Mouse (Mus musculus) erythroblast, embryonic 14.5 days (primary cell): ENCODE data around the gene Traf6. TPM values are rescaled to one million over a fixed set of nuclear protein-coding genes. Genes with fewer than 3 reads are reported as not detected.
"Not testable (repeated sequence)": the region's sequence is repeated elsewhere in the genome, so short reads cannot be mapped to it uniquely, and the experiment has no call there.

Experiments
- H3K27me3 ChIP-seq: 2 replicates; pipeline ENCODE4 v1.6.1; 2012; ENCODE audit warnings: inconsistent platforms; ENCODE audit not compliant: control insufficient read depth
- H3K36me3 ChIP-seq: 2 replicates; pipeline ENCODE4 v1.6.1; 2012; ENCODE audit warnings: mild to moderate bottlenecking, inconsistent platforms; ENCODE audit not compliant: control insufficient read depth
- H3K4me1 ChIP-seq: 2 replicates; pipeline ENCODE4 v1.6.1; 2012; ENCODE audit warnings: inconsistent platforms; ENCODE audit not compliant: control insufficient read depth
- H3K4me3 ChIP-seq: replicated peaks from 2 replicates; pipeline ENCODE3; 2012; ENCODE audit warnings: moderate library complexity, mild to moderate bottlenecking, inconsistent platforms
- H3K9me3 ChIP-seq: 2 replicates; pipeline ENCODE4 v1.6.1; 2012; ENCODE audit warnings: low read length, inconsistent platforms, mixed read lengths; ENCODE audit not compliant: control insufficient read depth
- GATA1 ChIP-seq: IDR thresholded peaks from 2 replicates; pipeline ENCODE4 v1.6.1; 2012; ENCODE audit warnings: low read length, inconsistent platforms, mixed read lengths
- TAL1 ChIP-seq: IDR thresholded peaks from 3 replicates; pipeline ENCODE4 v1.6.1; 2012; ENCODE audit warnings: low read length, inconsistent platforms, mixed read lengths
- polyA plus RNA-seq: library from polyadenylated mRNA; stranded (reverse); fragments of >175 nt; gene quantifications from 2 replicates; pipeline ENCODE4 v1.2.3, GENCODE M21; 2012

The Traf6 gene
- polyA plus RNA-seq, 1 experiment: 0.05 TPM

DNA sequence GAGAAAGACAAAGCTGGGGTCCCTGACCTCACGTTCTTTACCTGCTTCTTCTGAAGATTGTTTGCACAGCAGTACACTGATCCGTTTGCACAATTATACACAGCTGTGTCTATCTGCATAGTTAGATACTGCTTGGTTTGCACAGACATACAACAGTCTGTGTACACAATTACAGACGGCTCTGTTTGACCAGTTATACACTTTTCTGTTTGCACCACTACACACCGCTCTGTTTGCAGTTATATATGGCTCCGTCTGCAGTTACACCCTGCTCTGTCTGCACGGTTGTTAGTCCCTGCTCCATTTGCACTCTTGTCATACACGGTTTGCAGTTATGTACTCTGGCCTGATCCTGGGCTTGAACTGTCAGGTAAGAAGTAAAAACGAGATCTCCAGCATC lies 63.4 kb downstream of the Traf6 start:
- Histone ChIP-seq H3K4me1 (no peaks in the 10 kb centered on the region), H3K4me3 (no peak overlapping the region), H3K36me3 (no peaks in the 10 kb centered on the region), H3K9me3 (no peaks in the 10 kb centered on the region), H3K27me3 (no peaks in the 10 kb centered on the region)
- TF ChIP-seq GATA1 (no peak), TAL1 (no peak)

DNA sequence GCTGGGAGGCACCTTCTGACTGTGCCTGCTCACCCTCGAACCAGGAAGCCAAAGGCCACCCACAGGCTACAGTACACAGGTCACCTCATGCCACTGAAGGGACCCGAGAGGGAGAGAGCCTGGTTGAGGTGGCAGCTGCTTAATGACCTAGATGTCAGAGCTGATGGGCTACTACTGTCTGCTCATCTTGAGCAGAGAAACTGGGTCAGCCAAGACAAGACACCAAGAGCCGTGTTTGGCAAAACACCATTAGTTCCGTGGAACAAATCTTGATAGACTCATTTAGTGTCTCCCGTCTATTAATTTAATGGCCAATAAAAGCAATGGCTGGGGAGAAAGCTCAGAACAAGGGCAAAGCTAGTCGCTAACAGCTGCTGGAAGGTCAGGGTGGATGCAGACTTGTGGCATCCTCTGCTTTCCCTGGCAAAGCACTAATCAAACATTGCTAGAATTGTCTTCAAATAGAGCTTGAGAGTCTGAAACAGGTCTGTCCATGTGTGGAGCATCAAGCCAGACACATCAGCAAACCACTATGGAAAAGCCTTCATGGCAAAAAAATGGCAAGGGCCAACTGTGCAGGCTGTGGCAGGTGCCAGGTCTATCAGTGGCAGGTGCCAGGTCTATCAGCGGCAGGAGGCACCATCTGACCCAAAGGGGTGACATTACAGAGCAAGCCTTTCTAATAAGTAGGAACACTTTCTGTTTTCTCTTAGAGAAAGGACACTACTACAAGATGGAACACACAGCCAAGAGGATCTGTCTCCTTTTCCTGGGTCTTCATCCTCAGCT lies 64.0 kb downstream of the Traf6 start:
- no peaks in the 10 kb centered on the region for H3K9me3 ChIP-seq
- H3K27me3 ChIP-seq: no peaks in the 10 kb centered on the region
- TF ChIP-seq GATA1: no peak
- no peaks in the 10 kb centered on the region for H3K4me1 ChIP-seq
- no peaks in the 10 kb centered on the region for H3K36me3 ChIP-seq
- H3K4me3 ChIP-seq: no peak overlapping the region

DNA sequence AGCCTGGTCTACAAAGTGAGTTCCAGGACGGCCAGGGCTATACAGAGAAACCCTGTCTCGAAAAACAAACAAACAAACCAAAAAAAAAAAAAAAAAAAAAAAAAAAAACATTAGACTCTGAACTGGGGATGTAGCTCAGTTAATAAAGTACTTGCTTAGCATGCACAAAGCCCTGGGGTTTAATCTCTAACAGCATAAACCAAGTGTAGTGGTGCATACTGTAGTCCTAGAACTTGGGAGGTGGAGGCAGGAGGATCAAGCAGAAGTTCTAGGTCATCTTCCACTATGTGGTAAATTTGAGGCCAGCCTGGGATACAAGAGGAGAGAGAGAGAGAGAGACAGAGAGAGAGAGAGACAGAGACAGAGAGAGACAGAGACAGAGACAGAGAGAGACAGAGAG lies 67.4 kb downstream of the Traf6 start:
- H3K27me3 ChIP-seq, H3K36me3 ChIP-seq, H3K4me1 ChIP-seq, H3K9me3 ChIP-seq, H3K4me3 ChIP-seq: not testable (repeated sequence)

DNA sequence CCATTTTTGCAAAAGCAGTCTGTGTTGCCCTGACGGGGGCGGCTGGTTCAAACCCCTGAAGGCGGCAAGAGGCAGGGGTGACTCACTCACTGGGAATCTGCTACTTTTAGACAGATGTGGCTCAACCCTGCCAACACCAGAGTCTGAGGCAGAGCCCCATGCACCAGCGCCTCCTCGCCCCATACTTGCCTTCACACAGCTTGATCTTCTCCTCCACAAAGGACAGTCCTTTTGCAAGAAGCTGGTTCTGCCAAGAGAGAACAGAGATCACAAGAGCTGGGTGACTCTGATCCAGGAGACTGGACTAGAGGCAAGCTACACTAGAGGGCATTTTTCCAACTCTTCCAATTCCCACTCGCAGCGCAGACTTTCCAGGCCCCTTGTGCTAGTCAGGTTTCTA lies 68.3 kb downstream of the Traf6 start:
- Histone ChIP-seq H3K9me3 (no peaks in the 10 kb centered on the region), H3K36me3 (no peaks in the 10 kb centered on the region), H3K27me3 (no peaks in the 10 kb centered on the region), H3K4me1 (no peaks in the 10 kb centered on the region), H3K4me3 (no peak overlapping the region)
- TF ChIP-seq TAL1: no peak
- no peak for TF ChIP-seq GATA1

Other genes with a start within 250 kb of the Traf6 start
- gene Rag2, start 53.7 kb upstream of the Traf6 start, polyA plus RNA-seq: 0.01 TPM in 1 of 2 replicates, not detected in the other
- not detected in 2 replicates for gene Rag1, start 28.9 kb upstream of the Traf6 start, polyA plus RNA-seq
- gene B230118H07Rik, start 28.9 kb upstream of the Traf6 start, polyA plus RNA-seq: 0.05 and 0.13 TPM in 2 replicates
- 0.02 and 0.03 TPM in 2 replicates for gene Prr5l, start 204.6 kb downstream of the Traf6 start, polyA plus RNA-seq
- 1.6 and 4.3 TPM in 2 replicates for gene Commd9, start 207.8 kb downstream of the Traf6 start, polyA plus RNA-seq